Mouse (Mus musculus) urinary bladder, postnatal 4 days (tissue): ENCODE measurements around the gene Tmco3.

Source experiments
- DNase-seq, 2 experiments: peaks; one replicate each; pipeline ENCODE4 v3.0.0; 2021 to 2022; ENCODE audit warnings: low spot score in 2 of 2

Tmco3 gene

GRCm38 (mm10) chr8:13361865-13362264, 73.9 kb downstream of the Tmco3 start:
- no peak for DNase-seq
